ENCODE assay signal across 8 mouse cellular contexts in genomic region chr16:90885781-90886565, GRCm38 (mm10). TPM values are rescaled to one million over a fixed set of nuclear protein-coding genes. Genes with fewer than 3 reads are reported as not detected.
DNase-seq lines count a peak whose midpoint lies in the region; ATAC-seq lines count a peak whose summit lies in the region.

No protein-coding gene starts in this region.

- H3K9ac ChIP-seq in forebrain, embryonic 14.5 days (ENCODE audit: low read length) = no peak overlapping the region
- H3K9ac ChIP-seq in forebrain, embryonic 12.5 days = no peak overlapping the region

- H3K27me3 ChIP-seq in forebrain, embryonic 14.5 days (replicated peaks; ENCODE audit: control insufficient read depth, insufficient read depth, low read length) = no peaks in the 10 kb centered on the region
- no peaks in the 10 kb centered on the region for H3K27me3 ChIP-seq in forebrain, embryonic 12.5 days

- H3K27ac ChIP-seq in forebrain, embryonic 14.5 days (ENCODE audit: low read depth, low read length) = no peak overlapping the region
- no peak overlapping the region for H3K27ac ChIP-seq in forebrain, embryonic 12.5 days

- no peaks in the 10 kb centered on the region for H3K9me3 ChIP-seq in forebrain, embryonic 14.5 days (replicated peaks; ENCODE audit: control insufficient read depth, low read length)
- H3K9me3 ChIP-seq in forebrain, embryonic 12.5 days = no peaks in the 10 kb centered on the region

- no peak overlapping the region for H3K4me2 ChIP-seq in forebrain, embryonic 14.5 days (ENCODE audit: low read length)
- H3K4me2 ChIP-seq in forebrain, embryonic 12.5 days = no peak overlapping the region

- peak; percentile 56 for DNase-seq in forebrain, embryonic 14.5 days (ENCODE audit: low spot score)
- peak; percentile 98 for DNase-seq in 3T3-L1 (ENCODE audit: low read depth, low spot score)
- DNase-seq in fat pad, adult 2 months (ENCODE audit: extremely low read depth, low read depth, low spot score) = peak; percentile 92
- peak; percentile 79 for DNase-seq in lung, adult 18-20 months
- no peak for DNase-seq in thymus, postnatal 4 days
- no peak for DNase-seq in frontal cortex, postnatal 25 days (ENCODE audit: low spot score in 2 of 2)
- no peak for DNase-seq in cerebellum, adult 18-20 months

- H3K4me3 ChIP-seq in forebrain, embryonic 14.5 days (ENCODE audit: low read depth, low read length) = no peak overlapping the region
- H3K4me3 ChIP-seq in forebrain, embryonic 12.5 days (replicated peaks) = no peak overlapping the region

- peak; percentile 50; the same call in 1 of the 2 replicates for ATAC-seq in forebrain, embryonic 14.5 days
- ATAC-seq in forebrain, embryonic 12.5 days (ENCODE audit: low FRiP score) = no peak

- WGBS in forebrain, embryonic 14.5 days = 65% methylated on average over 9 of the region's 9 CpGs
- WGBS in forebrain, embryonic 12.5 days = 80% methylated on average over 9 of the region's 9 CpGs

- H3K36me3 ChIP-seq in forebrain, embryonic 14.5 days (ENCODE audit: control insufficient read depth, insufficient read depth, low read length) = no peaks in the 10 kb centered on the region
- H3K36me3 ChIP-seq in forebrain, embryonic 12.5 days (replicated peaks) = no peaks in the 10 kb centered on the region

- H3K4me1 ChIP-seq in forebrain, embryonic 14.5 days (ENCODE audit: control insufficient read depth, insufficient read depth, low read length) = 0 out of 2 replicates have a peak, but pooled peaks cover 2% of the 10 kb centered on the region
- H3K4me1 ChIP-seq in forebrain, embryonic 12.5 days = no peaks in the 10 kb centered on the region

RNA-seq across cellular contexts. Expression of gene Cfap298, which starts 48.9 kb away (rescaled TPM):
- polyA plus RNA-seq in forebrain, embryonic 14.5 days (2014; fragmentation: Nextera tagmentation; extraction: Ambion mirVana) = 49.0 and 60.0 TPM in 2 replicates
- polyA plus RNA-seq in forebrain, embryonic 12.5 days (2016; fragmentation: Nextera tagmentation; extraction: Ambion mirVana) = 49.6 and 51.0 TPM in 2 replicates

RNA-seq across cellular contexts. Expression of gene Eva1c, which starts 59.5 kb away (rescaled TPM):
- 6.1 and 6.4 TPM in 2 replicates for polyA plus RNA-seq in forebrain, embryonic 14.5 days (2014; fragmentation: Nextera tagmentation; extraction: Ambion mirVana)
- 2.6 and 3.6 TPM in 2 replicates for polyA plus RNA-seq in forebrain, embryonic 12.5 days (2016; fragmentation: Nextera tagmentation; extraction: Ambion mirVana)

Comparison
In these comparisons a context has a peak if more than half of its experiments do, and no peak if none do; other contexts are left out.
1. DNase-seq: peak in forebrain, embryonic 14.5 days (single experiment), 3T3-L1 (single experiment), fat pad, adult 2 months (single experiment) and lung, adult 18-20 months (2 of 2); none in thymus, postnatal 4 days (single experiment), frontal cortex, postnatal 25 days (0 of 2) and cerebellum, adult 18-20 months (0 of 2).